Mouse (Mus musculus): ENCODE results near the gene Hes3.

DNA sequence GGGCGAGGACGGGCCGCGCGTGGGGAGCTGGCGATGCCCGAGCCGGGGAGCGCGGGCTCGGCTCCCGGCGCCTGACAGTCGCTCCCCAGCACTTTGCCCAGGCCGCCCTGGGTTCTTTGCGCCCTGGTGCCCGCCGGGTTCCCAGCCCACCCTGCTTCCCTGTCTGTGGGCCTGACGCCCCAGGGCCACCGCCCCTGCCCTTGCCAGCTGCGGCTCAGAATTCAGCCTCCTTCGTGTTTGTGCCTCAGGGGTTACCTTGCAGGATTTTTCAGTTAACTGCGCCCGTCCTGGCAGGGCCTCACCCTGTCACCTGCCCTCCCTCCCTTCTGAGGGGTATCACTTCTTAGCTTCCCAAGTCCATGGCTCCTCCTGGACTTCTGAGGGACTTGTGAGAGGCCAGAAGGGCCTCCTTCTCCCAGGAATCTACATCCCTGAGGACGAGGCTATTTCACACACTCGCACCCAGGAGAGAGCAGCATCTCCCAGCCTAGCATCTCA, 47.9 kb upstream of the Hes3 start:
- TF ChIP-seq CTCF (IDR thresholded peaks at IDR 0.05; ENCODE audit: low read depth, low read length) (no peak), EP300 (IDR thresholded peaks at IDR 0.05; ENCODE audit: insufficient read depth, low read depth, low read length) (no peak)
